Mouse (Mus musculus) MEL (cell line): ENCODE data around the gene Rab9. TPM values are rescaled to one million over a fixed set of nuclear protein-coding genes. Genes with fewer than 3 reads are reported as not detected.
A peak's percentile ranks its signal among the peaks of the same experiment; 100 is the strongest.

Experiments used
- DNase-seq: peaks from one replicate; pipeline ENCODE4 v3.0.0; 2011; ENCODE audit warnings: low read depth, low spot score
- H3K27ac ChIP-seq: 2 replicates; pipeline ENCODE4 v1.5.1; 2012; ENCODE audit warnings: low read depth, mild to moderate bottlenecking, control low read depth, low read length, moderate library complexity; ENCODE audit not compliant: control insufficient read depth
- H3K27me3 ChIP-seq, 2 experiments: fragments of 150-350 bp in 1 of 2; sonication (generic) in 1 of 2; 2 replicates each; pipeline ENCODE4 v1.6.1; 2012; ENCODE audit warnings: low read length in 2 of 2, mild to moderate bottlenecking in 2 of 2, improper control_type of control experiment in 1 of 2, moderate library complexity in 1 of 2; ENCODE audit not compliant: insufficient read depth in 2 of 2, control insufficient read depth in 1 of 2
- H3K36me3 ChIP-seq, 2 experiments: 2 replicates each; pipeline ENCODE4 v1.6.1; 2012 to 2014; ENCODE audit warnings: low read length in 2 of 2, improper control_type of control experiment in 1 of 2, inconsistent platforms in 1 of 2, mild to moderate bottlenecking in 1 of 2; ENCODE audit not compliant: insufficient read depth in 2 of 2, control insufficient read depth in 1 of 2
- H3K4me1 ChIP-seq, 2 experiments: fragments of 150-350 bp in 1 of 2; sonication (generic) in 1 of 2; 2 replicates each; pipeline ENCODE4 v1.6.1; 2012; ENCODE audit warnings: low read length in 2 of 2, improper control_type of control experiment in 1 of 2, mild to moderate bottlenecking in 1 of 2; ENCODE audit not compliant: insufficient read depth in 2 of 2, control insufficient read depth in 1 of 2
- H3K4me3 ChIP-seq, 2 experiments: fragments of 150-350 bp in 1 of 2; sonication (generic) in 1 of 2; 2 replicates each; pipeline ENCODE4 v1.5.1; 2012; ENCODE audit warnings: low read depth in 2 of 2, low read length in 2 of 2, mild to moderate bottlenecking in 2 of 2, moderate library complexity in 2 of 2, control low read depth in 1 of 2, improper control_type of control experiment in 1 of 2; ENCODE audit not compliant: control insufficient read depth in 1 of 2, insufficient read depth in 1 of 2
- H3K79me2 ChIP-seq: 2 replicates; pipeline ENCODE4 v1.6.1; 2012; ENCODE audit warnings: mild to moderate bottlenecking, low read length, moderate library complexity; ENCODE audit not compliant: control insufficient read depth, poor library complexity, insufficient read depth
- H3K9ac ChIP-seq: 2 replicates; pipeline ENCODE4 v1.6.1; 2012; ENCODE audit warnings: low read depth, mild to moderate bottlenecking, control low read depth, low read length, moderate library complexity; ENCODE audit not compliant: control insufficient read depth, poor library complexity, severe bottlenecking
- H3K9me3 ChIP-seq: fragments of 150-350 bp; sonication (generic); replicated peaks from 2 replicates; pipeline ENCODE4 v1.6.1; 2012; ENCODE audit warnings: mild to moderate bottlenecking, low read length, improper control_type of control experiment, moderate library complexity; ENCODE audit not compliant: insufficient read depth
- BHLHE40 ChIP-seq: IDR thresholded peaks from 2 replicates; pipeline ENCODE4 v1.6.1; 2012; ENCODE audit warnings: low read depth, mild to moderate bottlenecking, inconsistent platforms, low read length, improper control_type of control experiment, borderline replicate concordance
- CHD2 ChIP-seq: IDR thresholded peaks from 2 replicates; pipeline ENCODE4 v1.6.1; 2011; ENCODE audit warnings: low read length, improper control_type of control experiment
- ETS1 ChIP-seq: IDR thresholded peaks from 2 replicates; pipeline ENCODE4 v1.6.1; 2012; ENCODE audit warnings: low read depth, mild to moderate bottlenecking, inconsistent platforms, low read length, improper control_type of control experiment, moderate library complexity
- GATA1 ChIP-seq: IDR thresholded peaks from 2 replicates; pipeline ENCODE4 v1.6.1; 2011; ENCODE audit warnings: low read depth, low read length, improper control_type of control experiment
- HCFC1 ChIP-seq: IDR thresholded peaks from 2 replicates; pipeline ENCODE4 v1.6.1; 2012; ENCODE audit warnings: low read depth, mild to moderate bottlenecking, inconsistent platforms, low read length, improper control_type of control experiment, moderate library complexity
- JUND ChIP-seq: IDR thresholded peaks from 2 replicates; pipeline ENCODE4 v1.6.1; 2011; ENCODE audit warnings: low read depth, mild to moderate bottlenecking, improper control_type of control experiment, low read length
- KAT2A ChIP-seq: conservative IDR thresholded peaks from 2 replicates; pipeline ENCODE4 v1.6.1; 2012; ENCODE audit warnings: low read depth, low read length, improper control_type of control experiment, inconsistent platforms
- MAFK ChIP-seq: IDR thresholded peaks from 2 replicates; pipeline ENCODE4 v1.6.1; 2011; ENCODE audit warnings: low read depth, mild to moderate bottlenecking, low read length, improper control_type of control experiment, borderline replicate concordance
- MXI1 ChIP-seq: IDR thresholded peaks from 2 replicates; pipeline ENCODE4 v1.6.1; 2011; ENCODE audit warnings: mild to moderate bottlenecking, low read depth, low read length, improper control_type of control experiment
- MYB ChIP-seq: IDR thresholded peaks from 2 replicates; pipeline ENCODE4 v1.6.1; 2011; ENCODE audit warnings: mild to moderate bottlenecking, low read depth, low read length, improper control_type of control experiment
- MYC ChIP-seq: IDR thresholded peaks from 2 replicates; pipeline ENCODE4 v1.6.1; 2011; ENCODE audit warnings: low read depth, mild to moderate bottlenecking, low read length, improper control_type of control experiment, moderate library complexity
- NELFE ChIP-seq: IDR thresholded peaks from 2 replicates; pipeline ENCODE4 v1.6.1; 2011; ENCODE audit warnings: low read depth, low read length, improper control_type of control experiment
- POLR2A ChIP-seq, 2 experiments: IDR thresholded peaks; 2 replicates each; pipeline ENCODE4 v1.6.1; 2011 to 2012; ENCODE audit warnings: low read length in 2 of 2, mild to moderate bottlenecking in 2 of 2, control low read depth in 1 of 2, improper control_type of control experiment in 1 of 2, low read depth in 1 of 2, moderate library complexity in 1 of 2; ENCODE audit not compliant: control insufficient read depth in 1 of 2, insufficient read depth in 1 of 2, poor library complexity in 1 of 2
- POLR2AphosphoS2 ChIP-seq: IDR thresholded peaks from 2 replicates; pipeline ENCODE4 v1.6.1; 2011; ENCODE audit warnings: low read length, improper control_type of control experiment
- POLR2AphosphoS5 ChIP-seq: IDR thresholded peaks from 2 replicates; pipeline ENCODE4 v1.6.1; 2012; ENCODE audit warnings: low read depth, borderline replicate concordance, mild to moderate bottlenecking, inconsistent platforms, low read length, moderate library complexity, mixed read lengths
- RAD21 ChIP-seq: IDR thresholded peaks from 2 replicates; pipeline ENCODE4 v1.6.1; 2011; ENCODE audit warnings: mild to moderate bottlenecking, low read depth, low read length, improper control_type of control experiment
- RCOR1 ChIP-seq: IDR thresholded peaks from 2 replicates; pipeline ENCODE4 v1.6.1; 2012; ENCODE audit warnings: low read depth, mild to moderate bottlenecking, inconsistent platforms, low read length, improper control_type of control experiment
- SMC3 ChIP-seq: IDR thresholded peaks from 2 replicates; pipeline ENCODE4 v1.6.1; 2011; ENCODE audit warnings: low read depth, low read length, improper control_type of control experiment
- TAL1 ChIP-seq: IDR thresholded peaks from 2 replicates; pipeline ENCODE4 v1.6.1; 2012; ENCODE audit warnings: mild to moderate bottlenecking, inconsistent platforms, low read length, moderate library complexity, mixed read lengths
- TBP ChIP-seq: IDR thresholded peaks from 2 replicates; pipeline ENCODE4 v1.8.0; 2011; ENCODE audit warnings: low read depth, low read length, improper control_type of control experiment
- TCF12 ChIP-seq: IDR thresholded peaks from 2 replicates; pipeline ENCODE4 v1.6.1; 2014; ENCODE audit warnings: low read depth, mild to moderate bottlenecking, inconsistent platforms, low read length, improper control_type of control experiment, moderate library complexity
- UBTF ChIP-seq: IDR thresholded peaks from 2 replicates; pipeline ENCODE4 v1.6.1; 2012; ENCODE audit warnings: low read depth, mild to moderate bottlenecking, inconsistent platforms, low read length, improper control_type of control experiment, moderate library complexity, borderline replicate concordance; ENCODE audit not compliant: insufficient read depth
- USF1 ChIP-seq: IDR thresholded peaks from 2 replicates; pipeline ENCODE4 v1.6.1; 2014; ENCODE audit warnings: low read depth, mild to moderate bottlenecking, inconsistent platforms, low read length, improper control_type of control experiment, moderate library complexity
- USF2 ChIP-seq, 2 experiments: IDR thresholded peaks; 2 replicates each; pipeline ENCODE4 v1.6.1; 2011 to 2012; ENCODE audit warnings: improper control_type of control experiment in 2 of 2, low read length in 2 of 2, borderline replicate concordance in 1 of 2, inconsistent platforms in 1 of 2, low read depth in 1 of 2, mild to moderate bottlenecking in 1 of 2; ENCODE audit not compliant: insufficient read depth in 1 of 2
- ZMIZ1 ChIP-seq: IDR thresholded peaks from 2 replicates; pipeline ENCODE4 v1.6.1; 2012; ENCODE audit warnings: low read depth, mild to moderate bottlenecking, inconsistent platforms, low read length, improper control_type of control experiment, moderate library complexity
- ZNF384 ChIP-seq: IDR thresholded peaks from 2 replicates; pipeline ENCODE4 v1.6.1; 2012; ENCODE audit warnings: low read depth, mild to moderate bottlenecking, inconsistent platforms, low read length, improper control_type of control experiment
- polyA plus RNA-seq, 2 experiments: library from polyadenylated mRNA; stranded (reverse) in 1 of 2; unstranded in 1 of 2; fragments of >175 nt in 1 of 2; fragments of >200 nt in 1 of 2; gene quantifications; 2 replicates each; pipeline versions ENCODE4 v1.2.1 to v1.2.4; 2012; ENCODE audit warnings: low replicate concordance in 2 of 2, low read depth in 1 of 2; ENCODE audit not compliant: insufficient read length in 2 of 2, insufficient read depth in 1 of 2, missing spikeins in 1 of 2
- total RNA-seq: library from RNA; depleted of rRNA; stranded (reverse); fragments of 300-350 nt; gene quantifications from 2 replicates; pipeline ENCODE4 v1.2.3, GENCODE M21; 2012

The Rab9 gene
- total and polyA plus RNA-seq, 3 experiments: 32.3 to 136 (median 50.0) TPM

- no peaks in the 10 kb centered on the region for H3K9me3 ChIP-seq
- no peak overlapping the region for H3K4me3 ChIP-seq
- H3K27ac ChIP-seq: no peak overlapping the region
- no peak for TF ChIP-seq SMC3
- TF ChIP-seq HCFC1: no peak
- TF ChIP-seq TBP: no peak
- no peak for TF ChIP-seq USF2 (IDR thresholded peaks at IDR 0.05; ENCODE audit: borderline replicate concordance in 1 of 2, insufficient read depth in 1 of 2, low read depth in 1 of 2, low read length in 2 of 2)
- TF ChIP-seq MAFK: no peak
- no peak for TF ChIP-seq KAT2A
- peaks cover 9 to 11% of the 10 kb centered on the region in 2 experiments for H3K36me3 ChIP-seq
- no peaks in the 10 kb centered on the region for H3K27me3 ChIP-seq
- no peak overlapping the region for H3K9ac ChIP-seq
- DNase-seq: no peak
- peaks cover 18% of the 10 kb centered on the region; the same call in 1 of the 2 replicates for H3K79me2 ChIP-seq
- peaks cover 0 to 4% of the 10 kb centered on the region in 2 experiments; a peak in 2 of 4 replicates for H3K4me1 ChIP-seq
These were observed 11.3 kb downstream of the Rab9 start for GRCm38 (mm10) chrX:166468321-166468720.

GRCm38 (mm10) chrX:166455525-166455924 is 24.1 kb downstream of the Rab9 start:
- peaks cover 2% of the 10 kb centered on the region; the same call in 1 of the 2 replicates for H3K79me2 ChIP-seq
- peak; percentile 47 for DNase-seq
- no peak overlapping the region for H3K9ac ChIP-seq
- peaks cover 0 to 3% of the 10 kb centered on the region in 2 experiments; a peak in 1 of 4 replicates for H3K4me1 ChIP-seq
- H3K27ac ChIP-seq: no peak overlapping the region
- H3K36me3 ChIP-seq: peaks cover 8 to 14% of the 10 kb centered on the region in 2 experiments
- TF ChIP-seq NELFE (0 out of 2 replicates have a peak, but pooled peaks have one; percentile 27), ETS1 (no peak), ZMIZ1 (0 out of 2 replicates have a peak, but pooled peaks have one; percentile 52), MYC (0 out of 2 replicates have a peak, but pooled peaks have one; percentile 25), POLR2A (IDR thresholded peaks at IDR 0.05; ENCODE audit: control insufficient read depth in 1 of 2, insufficient read depth in 1 of 2, low read depth in 1 of 2, low read length in 2 of 2, poor library complexity in 1 of 2) (peak in 1 of 2 experiments; percentile 11; a peak in 1 of 4 replicates), TCF12 (no peak), POLR2AphosphoS2 (peak; percentile 74; the same call in 1 of the 2 replicates), RCOR1 (0 out of 2 replicates have a peak, but pooled peaks have one; percentile 9)
- H3K9me3 ChIP-seq: no peaks in the 10 kb centered on the region
- no peak overlapping the region for H3K4me3 ChIP-seq
- H3K27me3 ChIP-seq: no peaks in the 10 kb centered on the region

GRCm38 (mm10) chrX:166454331-166454730 is 25.3 kb downstream of the Rab9 start:
- Histone ChIP-seq H3K79me2 (no peaks in the 10 kb centered on the region), H3K9ac (no peak overlapping the region), H3K36me3 (peaks cover 0 to 9% of the 10 kb centered on the region in 2 experiments; a peak in 2 of 4 replicates), H3K27ac (no peak overlapping the region), H3K4me3 (no peak overlapping the region), H3K9me3 (no peaks in the 10 kb centered on the region), H3K4me1 (no peaks in the 10 kb centered on the region), H3K27me3 (no peaks in the 10 kb centered on the region)
- peak; percentile 56 for DNase-seq
- TF ChIP-seq MXI1 (no peak), POLR2AphosphoS5 (no peak), UBTF (no peak), MYB (no peak), GATA1 (no peak), ZMIZ1 (no peak), BHLHE40 (no peak), CHD2 (no peak), ZNF384 (peak; percentile 35; the same call in 1 of the 2 replicates), SMC3 (peak; percentile 46), MYC (peak; percentile 80), TAL1 (no peak), JUND (no peak), USF1 (0 out of 2 replicates have a peak, but pooled peaks have one; percentile 22), RAD21 (peak; percentile 34)
